Mouse (Mus musculus) liver, embryonic 12.5 days (tissue): ENCODE measurements around the gene Ubr7. TPM values are rescaled to one million over a fixed set of nuclear protein-coding genes. Genes with fewer than 3 reads are reported as not detected.

Source experiments
- ATAC-seq: fragments of 200-750 bp; cut with Nextera tagmentation; 2 replicates; pipeline ENCODE4 v1.8.0; 2017; ENCODE audit warnings: moderate number of reproducible peaks, mild to moderate bottlenecking, moderate library complexity
- H3K27ac ChIP-seq: fragments of 300-500 bp; sonication (generic); 2 replicates; pipeline ENCODE4 v1.5.1; 2016; ENCODE audit warnings: mild to moderate bottlenecking
- H3K27me3 ChIP-seq: fragments of 300-500 bp; sonication (generic); replicated peaks from 2 replicates; pipeline ENCODE4 v1.6.1; 2016; ENCODE audit warnings: mild to moderate bottlenecking, moderate library complexity
- H3K36me3 ChIP-seq: fragments of 300-500 bp; sonication (generic); 2 replicates; pipeline ENCODE4 v1.6.1; 2016; ENCODE audit warnings: mild to moderate bottlenecking, moderate library complexity
- H3K4me1 ChIP-seq: fragments of 300-500 bp; sonication (generic); 2 replicates; pipeline ENCODE4 v1.6.1; 2016
- H3K4me2 ChIP-seq: fragments of 300-500 bp; sonication (generic); 2 replicates; pipeline ENCODE4 v1.6.1; 2016; ENCODE audit warnings: mild to moderate bottlenecking, moderate library complexity
- H3K4me3 ChIP-seq: fragments of 300-500 bp; sonication (generic); 2 replicates; pipeline ENCODE4 v1.5.1; 2016; ENCODE audit warnings: mild to moderate bottlenecking, moderate library complexity
- H3K9ac ChIP-seq: fragments of 300-500 bp; sonication (generic); 2 replicates; pipeline ENCODE4 v1.6.1; 2016; ENCODE audit warnings: mild to moderate bottlenecking, moderate library complexity
- H3K9me3 ChIP-seq: fragments of 300-500 bp; sonication (generic); replicated peaks from 2 replicates; pipeline ENCODE4 v1.6.1; 2016; ENCODE audit warnings: mild to moderate bottlenecking, moderate library complexity
- WGBS: fragments of 180-500 bp; shearing (Covaris S2); methylation state at CpG from one replicate; pipeline ENCODE4 v1.1.7; 2016; ENCODE audit not compliant: insufficient replicate concordance; 5-methylcytosine and 5-hydroxymethylcytosine counted together
- polyA plus RNA-seq: library from polyadenylated mRNA; unstranded; fragments of >200 nt; fragmentation: Nextera tagmentation; extraction: Ambion mirVana; gene quantifications from 2 replicates; pipeline ENCODE4 v1.2.1, GENCODE M21; 2016

The Ubr7 gene
- polyA plus RNA-seq, 1 experiment from 2014 or later: 32.1 TPM

GRCm38 (mm10) chr12:102782841-102783240 is 25.1 kb downstream of the Ubr7 start:
- 80% methylated on average over 5 of the region's 5 CpGs for WGBS
- no peaks in the 10 kb centered on the region for H3K9me3 ChIP-seq

GRCm38 (mm10) chr12:102784899-102785592 is 27.3 kb downstream of the Ubr7 start:
- Histone ChIP-seq H3K4me2 (no peak overlapping the region), H3K4me3 (no peak overlapping the region), H3K9ac (no peak overlapping the region), H3K36me3 (peaks cover 72% of the 10 kb centered on the region), H3K27me3 (no peaks in the 10 kb centered on the region), H3K27ac (no peak overlapping the region), H3K4me1 (no peaks in the 10 kb centered on the region), H3K9me3 (no peaks in the 10 kb centered on the region)
- 84% methylated on average over 19 of the region's 19 CpGs for WGBS
- no peak for ATAC-seq

More at GRCm38 (mm10) chr12:102782841-102783240, 25.1 kb downstream of the Ubr7 start:
- H3K27me3 ChIP-seq: no peaks in the 10 kb centered on the region
- no peak overlapping the region for H3K27ac ChIP-seq
- peaks cover 64% of the 10 kb centered on the region for H3K36me3 ChIP-seq
- H3K4me2 ChIP-seq: no peak overlapping the region
- H3K4me3 ChIP-seq: no peak overlapping the region
- H3K9ac ChIP-seq: no peak overlapping the region
- ATAC-seq: no peak
- no peaks in the 10 kb centered on the region for H3K4me1 ChIP-seq

- no peak for ATAC-seq
- peaks cover 76% of the 10 kb centered on the region for H3K36me3 ChIP-seq
- H3K9me3 ChIP-seq: no peaks in the 10 kb centered on the region
- no peaks in the 10 kb centered on the region for H3K4me1 ChIP-seq
- H3K9ac ChIP-seq: no peak overlapping the region
- no peak overlapping the region for H3K27ac ChIP-seq
- no peak overlapping the region for H3K4me2 ChIP-seq
- no peaks in the 10 kb centered on the region for H3K27me3 ChIP-seq
- H3K4me3 ChIP-seq: no peak overlapping the region
- WGBS: 82% methylated on average over 5 of the region's 5 CpGs
Observed at GRCm38 (mm10) chr12:102785593-102785985, 27.8 kb downstream of the Ubr7 start.

DNA sequence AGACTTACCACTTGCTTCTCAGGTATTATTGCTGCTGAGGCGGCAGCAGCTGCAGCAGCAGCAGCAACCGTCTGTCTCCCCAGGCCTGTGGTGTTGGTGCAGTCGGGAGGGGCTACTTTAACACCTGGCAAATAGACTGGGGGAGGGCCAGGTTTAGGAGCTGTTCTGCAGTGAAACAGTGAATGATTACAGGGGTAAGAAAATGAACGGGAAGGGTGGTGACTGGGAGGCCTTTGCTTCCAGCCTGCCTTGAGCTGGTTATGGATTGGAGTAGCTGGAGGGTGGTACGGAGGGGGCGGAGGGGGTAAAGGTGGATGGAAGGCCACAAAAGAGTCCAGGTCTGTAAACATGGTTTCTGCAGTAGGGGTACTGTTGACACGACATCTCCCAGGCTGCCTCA is 30.2 kb downstream of the Ubr7 start:
- no peak overlapping the region for H3K4me2 ChIP-seq
- H3K9ac ChIP-seq: no peak overlapping the region
- no peaks in the 10 kb centered on the region for H3K27me3 ChIP-seq
- H3K4me1 ChIP-seq: no peaks in the 10 kb centered on the region
- peak; percentile 75 for ATAC-seq
- H3K27ac ChIP-seq: peak overlapping the region; percentile 47
- H3K4me3 ChIP-seq: no peak overlapping the region
- H3K9me3 ChIP-seq: no peaks in the 10 kb centered on the region
- peaks cover 88% of the 10 kb centered on the region for H3K36me3 ChIP-seq
- WGBS: 72% methylated on average over 7 of the region's 7 CpGs

DNA sequence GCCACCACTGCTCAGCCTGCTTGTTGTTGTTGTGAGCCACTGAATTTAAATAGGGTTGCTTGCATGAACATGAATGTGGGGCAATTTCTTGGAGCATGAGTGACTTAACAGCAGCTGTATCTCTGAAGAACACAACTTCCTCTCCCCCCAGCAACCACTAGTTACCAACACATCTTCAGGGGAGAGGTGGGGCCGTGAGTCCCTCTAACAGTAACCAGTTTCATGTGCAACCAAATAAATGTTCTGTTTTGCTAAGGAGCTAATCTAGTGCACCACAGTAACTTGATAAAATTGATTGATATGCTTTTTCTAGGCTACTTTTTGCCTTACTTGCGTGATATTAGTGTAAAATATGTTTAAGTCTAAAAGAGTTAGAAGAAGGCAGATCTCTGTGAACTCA is 41.8 kb downstream of the Ubr7 start:
- Histone ChIP-seq H3K9ac (no peak overlapping the region), H3K4me1 (no peaks in the 10 kb centered on the region), H3K4me2 (no peak overlapping the region), H3K4me3 (no peak overlapping the region), H3K27me3 (no peaks in the 10 kb centered on the region), H3K9me3 (no peaks in the 10 kb centered on the region), H3K36me3 (peaks cover 31% of the 10 kb centered on the region), H3K27ac (no peak overlapping the region)
- 47% methylated on average over 2 of the region's 2 CpGs for WGBS
- no peak for ATAC-seq

DNA sequence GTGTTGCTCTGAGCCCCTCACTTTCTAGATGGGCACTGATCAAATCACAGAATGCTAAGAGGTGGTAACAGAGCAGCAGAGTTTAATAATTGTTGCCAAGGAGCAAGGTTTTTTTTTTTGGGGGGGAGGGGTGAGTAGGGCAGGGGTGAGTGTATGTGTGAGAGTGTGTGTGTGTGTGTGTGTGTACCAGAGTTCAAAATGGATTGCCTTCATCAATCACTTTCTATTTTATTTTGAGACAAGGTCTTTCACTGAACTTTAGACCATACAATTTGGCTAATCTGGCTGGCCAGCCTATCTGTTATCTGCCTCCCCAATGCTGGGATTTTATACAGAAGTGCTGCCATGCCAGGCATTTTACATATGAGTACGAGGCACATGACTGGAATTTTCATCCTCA is 57.1 kb downstream of the Ubr7 start:
- Histone ChIP-seq H3K9me3 (no peaks in the 10 kb centered on the region), H3K9ac (no peak overlapping the region), H3K27me3 (no peaks in the 10 kb centered on the region), H3K27ac (no peak overlapping the region), H3K4me1 (no peaks in the 10 kb centered on the region), H3K4me2 (no peak overlapping the region), H3K4me3 (no peak overlapping the region), H3K36me3 (peaks cover 31% of the 10 kb centered on the region)
- WGBS: 71% methylated on average over 1 of the region's 1 CpGs
- ATAC-seq: no peak

- Histone ChIP-seq H3K4me3 (no peak overlapping the region), H3K9me3 (no peaks in the 10 kb centered on the region), H3K9ac (no peak overlapping the region), H3K27ac (no peak overlapping the region), H3K4me2 (no peak overlapping the region), H3K27me3 (no peaks in the 10 kb centered on the region), H3K4me1 (no peaks in the 10 kb centered on the region), H3K36me3 (peaks cover 5% of the 10 kb centered on the region; the same call in 1 of the 2 replicates)
- ATAC-seq: no peak
- 85% methylated on average over 1 of the region's 1 CpGs for WGBS
Observed at GRCm38 (mm10) chr12:102826399-102826798, 68.6 kb downstream of the Ubr7 start.

DNA sequence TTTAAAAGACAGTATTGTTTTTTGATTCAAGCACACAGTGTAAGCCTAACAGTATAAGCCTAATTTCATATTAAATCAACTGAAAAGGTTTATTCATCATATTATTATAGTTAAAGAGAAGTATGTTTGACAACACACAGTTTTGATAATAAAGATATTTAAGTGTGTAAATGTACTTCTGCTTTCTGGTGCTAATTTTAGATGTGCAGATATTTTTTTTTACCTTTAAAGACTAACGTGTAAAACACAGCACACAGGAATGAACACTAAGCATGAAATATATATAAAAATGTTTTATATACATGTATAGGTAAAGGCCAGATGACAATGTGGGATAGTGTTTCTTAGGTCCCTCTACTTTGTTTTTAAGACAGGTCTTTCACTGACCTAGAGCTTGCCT is 69.4 kb downstream of the Ubr7 start:
- H3K27me3 ChIP-seq: no peaks in the 10 kb centered on the region
- no peaks in the 10 kb centered on the region for H3K9me3 ChIP-seq
- H3K4me2 ChIP-seq: no peak overlapping the region
- H3K9ac ChIP-seq: no peak overlapping the region
- 40% methylated on average over 1 of the region's 1 CpGs for WGBS
- no peak overlapping the region for H3K27ac ChIP-seq
- no peak for ATAC-seq
- H3K4me1 ChIP-seq: no peaks in the 10 kb centered on the region
- no peak overlapping the region for H3K4me3 ChIP-seq
- H3K36me3 ChIP-seq: peaks cover 9% of the 10 kb centered on the region; the same call in 1 of the 2 replicates

Other genes with a start within 250 kb of the Ubr7 start
- gene Chga, start 203.0 kb upstream of the Ubr7 start, polyA plus RNA-seq: 1.3 and 1.4 TPM in 2 replicates
- gene Itpk1, start 53.0 kb upstream of the Ubr7 start, polyA plus RNA-seq: 3.7 and 4.3 TPM in 2 replicates
- gene Moap1, start 14.3 kb upstream of the Ubr7 start, polyA plus RNA-seq: 9.2 and 11.7 TPM in 2 replicates
- gene Tmem251, start 14.2 kb upstream of the Ubr7 start, polyA plus RNA-seq: 11.5 and 12.3 TPM in 2 replicates
- gene Gm28051, start 202 bp upstream of the Ubr7 start, polyA plus RNA-seq: 0.48 TPM in 1 of 2 replicates, not detected in the other
- 20.6 and 23.2 TPM in 2 replicates for gene Gon7, start 164 bp upstream of the Ubr7 start, polyA plus RNA-seq
- gene Gm20604, start 705 bp downstream of the Ubr7 start, polyA plus RNA-seq: 11.8 and 12.4 TPM in 2 replicates
- 7.3 and 7.5 TPM in 2 replicates for gene Btbd7, start 120.5 kb downstream of the Ubr7 start, polyA plus RNA-seq
- not detected in 2 replicates for gene Cox8c, start 141.3 kb downstream of the Ubr7 start, polyA plus RNA-seq
- gene Unc79, start 190.9 kb downstream of the Ubr7 start, polyA plus RNA-seq: 0.04 TPM in 1 of 2 replicates, not detected in the other